Mouse (Mus musculus) embryo, embryonic 11.5 days (tissue): ENCODE results near the gene Nek9.
A peak's percentile ranks its signal among the peaks of the same experiment; 100 is the strongest.

ENCODE experiments used
- DNase-seq: peaks from one replicate; pipeline ENCODE4 v3.0.0-alpha.2; 2012; ENCODE audit warnings: low read depth, low spot score

Gene Nek9

GRCm38 (mm10) chr12:85264531-85264930 lies 74.6 kb downstream of the Nek9 start:
- DNase-seq: no peak

- no peak for DNase-seq
Observed at GRCm38 (mm10) chr12:85263190-85263589, 76.0 kb downstream of the Nek9 start.

- peak; percentile 54 for DNase-seq
Observed at GRCm38 (mm10) chr12:85262489-85262888, 76.7 kb downstream of the Nek9 start.

GRCm38 (mm10) chr12:85257008-85257639 lies 82.0 kb downstream of the Nek9 start:
- no peak for DNase-seq

GRCm38 (mm10) chr12:85256074-85256751 lies 82.9 kb downstream of the Nek9 start:
- no peak for DNase-seq

- DNase-seq: no peak
Observed at GRCm38 (mm10) chr12:85252083-85252482, 87.1 kb downstream of the Nek9 start.
